Mouse (Mus musculus) forebrain, embryonic 15.5 days (tissue): ENCODE data around the gene 4930558C23Rik. TPM values are rescaled to one million over a fixed set of nuclear protein-coding genes. Genes with fewer than 3 reads are reported as not detected.
"Not testable (repeated sequence)": the region's sequence is repeated elsewhere in the genome, so short reads cannot be mapped to it uniquely, and the experiment has no call there.

Experiments
- ATAC-seq: fragments of 200-750 bp; cut with Nextera tagmentation; replicated peaks from 2 replicates; pipeline ENCODE4 v1.8.0; 2017; ENCODE audit warnings: mild to moderate bottlenecking, moderate TSS enrichment, moderate library complexity
- H3K27ac ChIP-seq: fragments of 300-500 bp; sonication (generic); replicated peaks from 2 replicates; pipeline ENCODE4 v1.5.1; 2015; ENCODE audit warnings: mild to moderate bottlenecking, inconsistent platforms
- H3K27me3 ChIP-seq: fragments of 300-500 bp; sonication (generic); 2 replicates; pipeline ENCODE4 v1.6.1; 2015; ENCODE audit warnings: inconsistent platforms
- H3K36me3 ChIP-seq: fragments of 300-500 bp; sonication (generic); 2 replicates; pipeline ENCODE4 v1.6.1; 2015; ENCODE audit warnings: mild to moderate bottlenecking, inconsistent platforms
- H3K4me1 ChIP-seq: fragments of 300-500 bp; sonication (generic); 2 replicates; pipeline ENCODE4 v1.6.1; 2015; ENCODE audit warnings: inconsistent platforms
- H3K4me2 ChIP-seq: fragments of 300-500 bp; sonication (generic); replicated peaks from 2 replicates; pipeline ENCODE4 v1.6.1; 2015; ENCODE audit warnings: mild to moderate bottlenecking, inconsistent platforms
- H3K4me3 ChIP-seq: fragments of 300-500 bp; sonication (generic); 2 replicates; pipeline ENCODE4 v1.5.1; 2015; ENCODE audit warnings: mild to moderate bottlenecking, inconsistent platforms
- H3K9ac ChIP-seq: fragments of 300-500 bp; sonication (generic); replicated peaks from 2 replicates; pipeline ENCODE4 v1.6.1; 2015; ENCODE audit warnings: mild to moderate bottlenecking, inconsistent platforms
- H3K9me3 ChIP-seq: fragments of 300-500 bp; sonication (generic); 2 replicates; pipeline ENCODE4 v1.6.1; 2016; ENCODE audit warnings: inconsistent platforms
- WGBS: fragments of 180-500 bp; shearing (Covaris S2); methylation state at CpG from one replicate; pipeline ENCODE4 v1.1.7; 2015; ENCODE audit warnings: mixed read lengths; 5-methylcytosine and 5-hydroxymethylcytosine counted together
- polyA plus RNA-seq: library from polyadenylated mRNA; unstranded; fragments of >200 nt; fragmentation: Nextera tagmentation; extraction: Ambion mirVana; gene quantifications from 2 replicates; pipeline ENCODE4 v1.2.1, GENCODE M21; 2015

The 4930558C23Rik gene
- polyA plus RNA-seq, 1 experiment from 2014 or later, result not detected

GRCm38 (mm10) chr3:95428423-95428822 is 25.8 kb upstream of the 4930558C23Rik start:
- not testable (repeated sequence) for H3K36me3 ChIP-seq, H3K27ac ChIP-seq, H3K9me3 ChIP-seq, H3K4me3 ChIP-seq, H3K4me2 ChIP-seq, H3K9ac ChIP-seq, ATAC-seq, H3K27me3 ChIP-seq, H3K4me1 ChIP-seq
- 68% methylated on average over 6 of the region's 11 CpGs for WGBS

- not testable (repeated sequence) for H3K36me3 ChIP-seq, H3K27ac ChIP-seq, H3K9me3 ChIP-seq, H3K4me1 ChIP-seq, H3K9ac ChIP-seq, H3K27me3 ChIP-seq
- WGBS, result 13% methylated on average over 16 of the region's 21 CpGs
- peak overlapping the region; percentile 27 for H3K4me3 ChIP-seq
- 0 out of 2 replicates have a peak, but pooled peaks have one; percentile 6 for ATAC-seq
- peak overlapping the region; percentile 41 for H3K4me2 ChIP-seq
Measured at GRCm38 (mm10) chr3:95427891-95428238, 25.2 kb upstream of the 4930558C23Rik start.

- peak overlapping the region; percentile 27 for H3K4me3 ChIP-seq
- H3K27ac ChIP-seq, H3K36me3 ChIP-seq, H3K4me1 ChIP-seq, H3K9ac ChIP-seq, H3K27me3 ChIP-seq, H3K9me3 ChIP-seq: not testable (repeated sequence)
- ATAC-seq, result peak; percentile 78
- H3K4me2 ChIP-seq, result peak overlapping the region; percentile 41
- 34% methylated on average over 14 of the region's 33 CpGs for WGBS
Measured at GRCm38 (mm10) chr3:95427117-95427890, 24.7 kb upstream of the 4930558C23Rik start.

- ATAC-seq, H3K4me1 ChIP-seq, H3K27ac ChIP-seq, H3K9me3 ChIP-seq, H3K4me2 ChIP-seq, H3K4me3 ChIP-seq, H3K27me3 ChIP-seq, H3K9ac ChIP-seq, H3K36me3 ChIP-seq: not testable (repeated sequence)
- 92% methylated on average over 5 of the region's 5 CpGs for WGBS
Measured at GRCm38 (mm10) chr3:95426476-95426875, 23.8 kb upstream of the 4930558C23Rik start.

GRCm38 (mm10) chr3:95417866-95418265 is 15.2 kb upstream of the 4930558C23Rik start:
- Histone ChIP-seq H3K36me3 (no peaks in the 10 kb centered on the region), H3K4me1 (no peaks in the 10 kb centered on the region), H3K9me3 (peaks cover 4% of the 10 kb centered on the region; the same call in 1 of the 2 replicates), H3K9ac (no peak overlapping the region), H3K4me2 (no peak overlapping the region), H3K27ac (no peak overlapping the region), H3K4me3 (no peak overlapping the region), H3K27me3 (no peaks in the 10 kb centered on the region)
- WGBS, result 96% methylated on average over 6 of the region's 6 CpGs
- ATAC-seq, result no peak

- WGBS, result 83% methylated on average over 1 of the region's 1 CpGs
- no peak overlapping the region for H3K4me3 ChIP-seq
Measured at GRCm38 (mm10) chr3:95412268-95412667, 9.6 kb upstream of the 4930558C23Rik start.

GRCm38 (mm10) chr3:95408852-95409251 is 6.2 kb upstream of the 4930558C23Rik start:
- ATAC-seq, result no peak
- H3K27ac ChIP-seq, result no peak overlapping the region
- no peaks in the 10 kb centered on the region for H3K36me3 ChIP-seq
- no peaks in the 10 kb centered on the region for H3K27me3 ChIP-seq
- no peaks in the 10 kb centered on the region for H3K4me1 ChIP-seq
- no peaks in the 10 kb centered on the region for H3K9me3 ChIP-seq
- 92% methylated on average over 2 of the region's 2 CpGs for WGBS
- H3K4me2 ChIP-seq, result no peak overlapping the region
- H3K4me3 ChIP-seq, result no peak overlapping the region
- no peak overlapping the region for H3K9ac ChIP-seq

More at GRCm38 (mm10) chr3:95412268-95412667, 9.6 kb upstream of the 4930558C23Rik start:
- Histone ChIP-seq H3K4me2 (no peak overlapping the region), H3K4me1 (no peaks in the 10 kb centered on the region), H3K9ac (no peak overlapping the region), H3K9me3 (no peaks in the 10 kb centered on the region), H3K36me3 (no peaks in the 10 kb centered on the region), H3K27me3 (no peaks in the 10 kb centered on the region), H3K27ac (no peak overlapping the region)
- ATAC-seq, result no peak

- no peak overlapping the region for H3K4me2 ChIP-seq
- no peaks in the 10 kb centered on the region for H3K36me3 ChIP-seq
- no peaks in the 10 kb centered on the region for H3K27me3 ChIP-seq
- no peak for ATAC-seq
- no peak overlapping the region for H3K4me3 ChIP-seq
- WGBS, result 86% methylated on average over 1 of the region's 1 CpGs
- H3K27ac ChIP-seq, result no peak overlapping the region
- no peak overlapping the region for H3K9ac ChIP-seq
- no peaks in the 10 kb centered on the region for H3K4me1 ChIP-seq
- H3K9me3 ChIP-seq, result no peaks in the 10 kb centered on the region
Measured at GRCm38 (mm10) chr3:95407728-95408127, 5.1 kb upstream of the 4930558C23Rik start.

GRCm38 (mm10) chr3:95394385-95394784 is 8.3 kb downstream of the 4930558C23Rik start:
- no peaks in the 10 kb centered on the region for H3K4me1 ChIP-seq
- no peaks in the 10 kb centered on the region for H3K9me3 ChIP-seq
- H3K4me3 ChIP-seq, result no peak overlapping the region
- no peak overlapping the region for H3K9ac ChIP-seq
- H3K27me3 ChIP-seq, result no peaks in the 10 kb centered on the region
- no peak for ATAC-seq
- H3K36me3 ChIP-seq, result no peaks in the 10 kb centered on the region
- H3K4me2 ChIP-seq, result no peak overlapping the region
- H3K27ac ChIP-seq, result no peak overlapping the region
- WGBS, result 82% methylated on average over 4 of the region's 4 CpGs

GRCm38 (mm10) chr3:95385401-95386075 is 17.1 kb downstream of the 4930558C23Rik start:
- ATAC-seq, result no peak
- H3K4me1 ChIP-seq, result no peaks in the 10 kb centered on the region
- no peak overlapping the region for H3K4me3 ChIP-seq
- H3K36me3 ChIP-seq, result no peaks in the 10 kb centered on the region
- H3K9ac ChIP-seq, result no peak overlapping the region
- H3K27me3 ChIP-seq, result no peaks in the 10 kb centered on the region
- H3K4me2 ChIP-seq, result no peak overlapping the region
- H3K27ac ChIP-seq, result no peak overlapping the region
- no peaks in the 10 kb centered on the region for H3K9me3 ChIP-seq
- WGBS, result 86% methylated on average over 5 of the region's 5 CpGs

GRCm38 (mm10) chr3:95373208-95373607 is 29.4 kb downstream of the 4930558C23Rik start:
- Histone ChIP-seq H3K27me3 (no peaks in the 10 kb centered on the region), H3K4me3 (no peak overlapping the region), H3K27ac (no peak overlapping the region), H3K9ac (no peak overlapping the region), H3K36me3 (no peaks in the 10 kb centered on the region), H3K9me3 (peaks cover 5% of the 10 kb centered on the region; the same call in 1 of the 2 replicates), H3K4me2 (no peak overlapping the region), H3K4me1 (no peaks in the 10 kb centered on the region)
- ATAC-seq, result no peak
- WGBS, result 91% methylated on average over 10 of the region's 10 CpGs

GRCm38 (mm10) chr3:95370101-95370500 is 32.5 kb downstream of the 4930558C23Rik start:
- no peaks in the 10 kb centered on the region for H3K27me3 ChIP-seq

More at GRCm38 (mm10) chr3:95370101-95370500, 32.5 kb downstream of the 4930558C23Rik start:
- H3K36me3 ChIP-seq, result no peaks in the 10 kb centered on the region
- H3K4me2 ChIP-seq, result no peak overlapping the region
- no peaks in the 10 kb centered on the region for H3K9me3 ChIP-seq
- H3K4me1 ChIP-seq, result no peaks in the 10 kb centered on the region
- no peak overlapping the region for H3K27ac ChIP-seq
- ATAC-seq, result no peak
- no peak overlapping the region for H3K4me3 ChIP-seq
- H3K9ac ChIP-seq, result no peak overlapping the region
